Mouse (Mus musculus): ENCODE results near the gene Cacng3. TPM values are rescaled to one million over a fixed set of nuclear protein-coding genes. Genes with fewer than 3 reads are reported as not detected.

Cacng3 gene
- 63.1 and 78.9 TPM in 2 replicates for polyA plus RNA-seq (2012; rRNA removed)

- no peak for DNase-seq (ENCODE audit: extremely low spot score in 1 of 2, low spot score in 1 of 2)
Measured at GRCm38 (mm10) chr7:122670442-122670872, at the start of gene Cacng3. TSS of gene Cacng3 (plus strand) at chr7:122670492.

DNA sequence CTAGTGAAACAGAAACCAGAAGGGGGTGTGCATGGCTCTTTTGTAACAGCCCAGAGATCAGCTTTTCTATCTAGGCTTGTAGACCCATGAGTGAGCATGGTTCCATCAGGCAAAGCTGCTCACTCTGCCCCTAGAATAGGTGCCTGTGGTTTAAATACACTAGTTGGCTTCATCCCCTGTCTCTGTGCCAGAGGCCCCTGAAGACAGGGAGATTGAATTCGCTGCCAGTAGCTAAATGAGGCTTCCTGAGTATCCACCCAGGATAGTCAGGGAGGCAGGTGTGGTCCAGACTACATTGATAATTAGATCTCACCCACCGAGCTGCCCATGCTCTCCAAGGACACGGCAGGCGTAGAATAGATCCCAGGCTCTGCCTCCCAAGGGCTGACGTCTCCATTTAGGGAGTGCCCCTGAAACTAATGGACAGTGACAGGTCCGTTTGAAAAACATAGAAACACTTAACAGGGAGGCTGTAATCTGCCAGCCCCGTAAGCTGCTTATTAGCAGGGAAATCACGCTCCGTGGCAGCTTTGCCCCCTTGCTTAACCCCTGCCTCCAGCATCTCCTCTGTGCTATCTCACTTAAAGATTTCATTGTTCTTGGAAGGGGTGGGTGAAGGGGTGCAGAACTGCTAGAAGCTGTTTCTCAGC is 48.0 kb upstream of the Cacng3 start:
- DNase-seq (ENCODE audit: extremely low spot score in 1 of 2, low spot score in 1 of 2): no peak

DNA sequence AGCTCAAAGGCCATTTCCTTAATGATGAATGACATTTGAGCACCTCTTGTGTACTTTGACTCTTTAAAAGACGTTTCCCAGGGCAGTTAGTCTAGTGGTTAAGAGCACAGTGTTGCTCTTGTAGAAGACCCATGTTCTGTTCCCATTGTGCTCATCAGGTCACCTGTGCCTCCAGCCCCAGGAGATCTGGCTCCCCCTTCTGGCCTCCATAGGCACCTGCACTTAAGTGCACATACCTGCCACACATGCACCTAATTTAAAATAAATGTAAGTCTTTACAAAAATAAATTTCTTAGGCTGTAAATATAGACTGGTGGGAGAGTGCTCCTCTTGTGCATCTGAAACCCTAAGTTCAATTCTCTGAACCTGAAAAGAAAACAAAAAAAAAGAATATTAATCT is 46.5 kb upstream of the Cacng3 start:
- no peak for DNase-seq (ENCODE audit: extremely low spot score in 1 of 2, low spot score in 1 of 2)

GRCm38 (mm10) chr7:122628050-122628449 is 42.2 kb upstream of the Cacng3 start:
- DNase-seq (ENCODE audit: extremely low spot score in 1 of 2, low spot score in 1 of 2): no peak

- DNase-seq (ENCODE audit: extremely low spot score in 1 of 2, low spot score in 1 of 2): no peak
Measured at GRCm38 (mm10) chr7:122630386-122630785, 39.9 kb upstream of the Cacng3 start.

GRCm38 (mm10) chr7:122631151-122631550 is 39.1 kb upstream of the Cacng3 start:
- DNase-seq (ENCODE audit: extremely low spot score in 1 of 2, low spot score in 1 of 2): no peak

DNA sequence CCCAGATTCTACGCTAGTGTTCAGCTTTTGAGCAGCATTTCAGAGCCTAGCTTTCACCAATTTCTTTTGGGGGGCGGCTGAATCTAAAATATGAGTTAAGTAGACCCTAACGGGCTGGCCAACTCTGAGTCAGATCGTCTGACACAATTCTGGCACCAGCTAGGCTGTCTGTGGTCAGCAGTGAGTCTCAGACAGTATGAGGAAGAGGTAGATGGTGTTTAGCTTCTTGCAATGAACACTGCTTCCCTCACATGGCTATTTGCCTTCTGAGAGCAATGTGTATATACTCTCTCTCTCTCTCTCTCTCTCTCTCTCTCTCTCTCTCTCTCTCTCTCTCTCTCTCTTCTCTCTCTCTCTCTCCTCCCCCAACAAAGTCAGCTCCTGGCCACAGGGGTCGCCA is 37.3 kb upstream of the Cacng3 start:
- no peak for DNase-seq (ENCODE audit: extremely low spot score in 1 of 2, low spot score in 1 of 2)

GRCm38 (mm10) chr7:122633463-122633862 is 36.8 kb upstream of the Cacng3 start:
- DNase-seq (ENCODE audit: extremely low spot score in 1 of 2, low spot score in 1 of 2): no peak

DNA sequence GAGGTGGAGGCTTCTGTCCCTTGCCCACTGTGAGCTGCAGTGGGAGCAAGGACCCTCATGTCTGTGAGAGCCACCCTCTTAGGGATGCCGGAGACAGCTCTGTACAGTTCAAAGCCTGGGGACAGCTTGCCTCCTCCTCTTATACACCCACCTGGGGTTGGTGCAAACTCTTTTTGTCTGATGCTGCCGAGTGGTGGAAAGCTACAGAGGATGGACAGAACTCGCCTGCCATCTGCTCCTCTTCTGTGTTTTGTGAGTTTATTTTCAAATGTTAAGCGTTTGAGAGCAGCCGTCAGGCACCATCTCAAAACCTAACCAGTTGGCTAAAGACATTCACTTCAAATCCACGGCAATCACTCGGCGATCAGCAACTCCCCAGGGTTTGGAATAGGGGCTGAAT is 26.6 kb upstream of the Cacng3 start:
- DNase-seq (ENCODE audit: extremely low spot score in 1 of 2, low spot score in 1 of 2): peak; percentile 49 to 63

DNA sequence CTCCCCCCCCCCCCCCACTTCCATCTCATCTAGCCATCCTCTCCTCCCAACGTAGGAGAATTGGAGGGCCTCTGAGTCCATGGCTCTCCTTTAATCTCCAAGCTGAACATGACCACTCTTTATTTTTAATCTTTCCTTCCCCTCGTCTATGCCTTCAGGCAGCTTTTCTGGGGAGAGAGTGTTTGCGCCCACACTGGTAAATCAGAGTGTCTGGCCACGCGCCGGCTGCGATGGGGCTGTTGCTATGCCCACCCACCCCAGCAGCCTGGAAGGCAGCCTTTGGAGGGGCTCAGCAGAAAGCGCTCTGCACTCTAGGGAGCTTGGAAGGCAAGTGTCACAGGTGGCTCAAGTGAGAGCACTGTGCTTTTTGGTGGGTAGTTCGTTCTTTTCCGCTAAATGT is 21.0 kb upstream of the Cacng3 start:
- peak in 1 of 2 experiments; percentile 73 for DNase-seq (ENCODE audit: extremely low spot score in 1 of 2, low spot score in 1 of 2)

DNA sequence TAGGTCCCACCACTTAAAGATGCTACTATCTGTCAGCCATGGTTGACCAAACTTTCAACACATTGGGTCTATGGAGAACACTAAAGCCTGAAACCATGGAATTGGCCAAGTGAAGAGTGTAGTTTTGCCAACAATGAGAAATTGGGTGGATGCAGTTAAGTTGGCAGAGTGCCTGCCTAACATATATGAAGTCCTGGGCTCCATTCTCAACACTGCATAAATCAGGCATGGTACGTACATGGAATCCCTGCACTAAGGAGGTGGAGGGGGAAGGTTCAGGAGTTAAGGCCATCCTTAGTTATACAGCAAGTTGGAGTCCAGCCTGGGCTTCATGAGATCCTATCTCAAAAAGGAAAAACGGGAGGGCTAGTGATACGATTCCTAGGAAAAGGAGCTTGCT is 17.8 kb upstream of the Cacng3 start:
- no peak for DNase-seq (ENCODE audit: extremely low spot score in 1 of 2, low spot score in 1 of 2)

GRCm38 (mm10) chr7:122656671-122657070 is 13.6 kb upstream of the Cacng3 start:
- DNase-seq (ENCODE audit: extremely low spot score in 1 of 2, low spot score in 1 of 2): no peak

DNA sequence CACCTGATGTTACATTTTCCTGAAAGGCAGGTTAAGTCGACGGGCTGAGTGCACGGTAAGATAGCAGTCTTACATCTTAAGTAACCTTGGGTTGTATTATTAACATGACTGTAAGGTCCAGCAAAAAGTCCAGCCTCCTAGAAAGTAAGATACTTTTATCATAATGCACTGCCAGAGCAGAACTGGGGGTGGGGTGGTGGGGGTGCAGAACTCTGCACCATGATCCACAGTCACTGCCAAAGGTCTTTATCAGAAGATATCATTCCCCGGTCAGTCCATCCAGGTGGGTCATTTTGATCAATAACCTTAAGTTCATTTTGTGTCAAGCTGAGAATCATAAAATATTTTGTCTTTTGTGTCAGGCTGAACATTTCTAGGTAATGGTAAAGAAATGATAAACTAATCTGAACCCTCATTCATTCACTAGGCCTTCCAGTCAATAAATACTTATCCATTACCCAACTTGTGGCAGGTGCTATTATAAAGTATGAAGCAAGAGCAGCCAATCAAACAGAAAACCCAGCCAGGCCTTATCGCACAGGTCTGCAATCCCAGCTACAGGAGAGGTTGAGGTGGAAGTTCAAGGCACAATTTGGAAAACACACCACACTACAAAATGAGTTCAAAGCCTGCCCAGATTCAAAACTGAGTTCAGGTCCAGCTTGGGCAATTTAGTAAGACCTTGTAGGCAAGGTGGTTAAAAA is 12.7 kb upstream of the Cacng3 start:
- no peak for DNase-seq (ENCODE audit: extremely low spot score in 1 of 2, low spot score in 1 of 2)

DNA sequence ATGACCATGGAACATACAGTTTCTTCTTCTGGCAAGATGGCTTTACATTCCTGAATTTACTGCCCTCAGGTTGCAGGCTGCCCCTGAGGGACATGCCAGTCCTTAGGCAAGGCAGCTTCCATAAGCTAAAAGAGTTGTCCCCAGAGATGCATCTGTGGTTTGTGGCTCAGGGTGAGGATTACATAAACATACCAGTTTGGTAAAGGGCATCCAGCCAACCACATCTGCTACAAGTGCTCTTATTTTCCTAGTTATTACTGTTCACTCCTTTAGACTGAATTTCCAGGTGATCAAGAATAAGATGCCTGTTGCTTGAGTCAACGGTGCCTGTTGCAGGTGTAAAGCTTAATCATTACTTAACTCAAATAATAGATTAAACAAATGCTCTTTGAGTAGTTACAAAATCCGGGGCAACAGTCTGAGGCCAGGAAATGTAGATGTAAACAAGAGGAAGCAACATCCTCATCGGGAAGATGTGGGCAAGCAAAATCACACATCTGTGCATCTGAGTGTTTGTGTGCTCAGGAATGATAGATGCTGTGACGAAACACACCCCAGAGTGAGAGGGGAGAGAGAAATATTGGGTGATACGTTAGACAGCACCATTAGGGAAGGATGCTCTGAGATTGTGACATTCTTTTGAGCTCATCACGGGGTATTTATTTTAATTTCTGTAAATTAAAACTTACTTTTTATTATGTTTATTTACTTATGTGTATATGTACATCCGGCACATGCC is 4.8 kb upstream of the Cacng3 start:
- DNase-seq (ENCODE audit: extremely low spot score in 1 of 2, low spot score in 1 of 2): no peak

GRCm38 (mm10) chr7:122667903-122668302 is 2.4 kb upstream of the Cacng3 start:
- peak in 1 of 2 experiments; percentile 72 for DNase-seq (ENCODE audit: extremely low spot score in 1 of 2, low spot score in 1 of 2)

GRCm38 (mm10) chr7:122670873-122671641 is 765 bp downstream of the Cacng3 start:
- peak; percentile 49 to 84 for DNase-seq (ENCODE audit: extremely low spot score in 1 of 2, low spot score in 1 of 2)

DNA sequence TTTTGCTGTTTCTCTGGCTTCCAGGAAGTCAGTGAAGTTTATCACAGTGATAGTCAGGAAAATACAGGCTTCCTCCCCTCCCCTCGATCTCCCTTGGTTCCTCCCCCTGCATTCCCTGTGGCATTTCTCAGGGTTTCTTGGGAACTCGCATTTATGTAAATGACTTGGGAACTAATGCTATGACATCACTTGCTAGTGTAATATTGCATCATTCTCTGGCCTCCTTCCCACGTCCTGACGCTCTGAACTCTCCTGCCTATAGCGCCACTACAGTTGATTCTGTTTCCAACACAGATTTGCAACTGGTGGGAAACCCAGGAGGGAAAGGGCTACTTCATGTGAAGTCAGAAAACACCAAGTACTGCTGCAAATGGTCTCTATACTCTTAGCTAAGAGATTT is 2.7 kb downstream of the Cacng3 start:
- DNase-seq (ENCODE audit: extremely low spot score in 1 of 2, low spot score in 1 of 2): peak in 1 of 2 experiments; percentile 75

DNA sequence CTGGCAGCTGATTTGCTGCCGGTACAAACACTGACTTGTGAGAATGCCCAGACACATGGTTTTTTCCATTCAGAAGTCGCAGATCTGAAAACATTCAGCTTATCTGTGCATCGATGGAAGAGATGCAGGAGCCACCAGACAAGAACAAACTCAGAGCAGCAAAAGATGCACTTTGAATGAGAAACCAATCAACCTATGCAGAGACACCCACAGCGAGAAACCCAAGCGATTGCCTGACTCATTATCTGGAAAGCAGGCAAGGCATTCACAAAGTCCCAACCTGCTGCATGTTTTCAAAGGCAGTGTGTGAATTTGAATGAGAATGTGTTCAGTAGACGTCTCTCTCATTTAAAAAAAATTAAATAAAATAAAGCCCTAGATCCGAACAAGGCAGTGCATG is 4.9 kb downstream of the Cacng3 start:
- DNase-seq (ENCODE audit: extremely low spot score in 1 of 2, low spot score in 1 of 2): peak in 1 of 2 experiments; percentile 60

DNA sequence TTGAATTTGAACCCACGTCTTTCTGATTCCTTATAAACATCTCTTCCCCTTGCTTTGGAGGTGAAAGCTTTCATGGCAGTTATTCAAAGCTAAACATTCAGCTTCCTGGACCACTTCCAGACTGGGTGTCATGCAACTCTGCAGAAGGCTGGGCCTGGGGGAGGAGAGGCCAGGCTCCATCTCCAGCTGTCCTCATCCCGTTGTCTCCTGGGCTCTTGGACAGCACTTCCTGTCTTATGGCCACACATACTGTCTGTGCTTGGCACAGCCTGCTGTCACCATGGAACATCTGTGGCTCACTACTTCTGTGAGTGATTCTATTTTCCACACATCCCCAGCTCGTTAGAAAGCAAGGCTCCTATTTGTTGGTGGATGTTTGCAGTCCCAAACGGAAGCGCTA is 31.5 kb downstream of the Cacng3 start:
- DNase-seq (ENCODE audit: extremely low spot score in 1 of 2, low spot score in 1 of 2): peak; percentile 50 to 64

- DNase-seq (ENCODE audit: extremely low spot score in 1 of 2, low spot score in 1 of 2): peak; percentile 45 to 64
Measured at GRCm38 (mm10) chr7:122702443-122702842, 32.2 kb downstream of the Cacng3 start.

DNA sequence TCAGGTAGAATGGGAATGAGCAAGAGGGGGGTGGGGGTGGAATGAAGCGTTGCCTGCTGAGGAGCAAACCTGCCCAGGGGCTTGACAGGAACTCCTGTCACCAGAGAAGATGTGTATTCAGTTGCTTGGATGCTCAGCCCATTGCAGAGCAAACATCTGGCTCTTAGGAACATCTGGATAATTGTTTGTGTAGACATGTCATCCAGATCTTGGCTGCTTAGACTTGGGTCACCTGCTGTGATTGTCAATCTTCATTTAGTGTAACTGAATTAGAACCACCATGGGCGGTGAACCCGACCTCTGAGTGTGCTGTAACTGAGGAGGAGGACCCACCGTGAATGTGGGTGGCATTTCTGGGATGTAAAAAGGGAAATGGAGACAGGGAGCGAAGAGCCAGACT is 36.4 kb downstream of the Cacng3 start:
- no peak for DNase-seq (ENCODE audit: extremely low spot score in 1 of 2, low spot score in 1 of 2)

All from frontal cortex, adult 2 months (tissue).